Mouse (Mus musculus): ENCODE data around the gene Fbxo31.

GRCm38 (mm10) chr8:121577751-121578675, 593 bp downstream of the Fbxo31 start:
- TF ChIP-seq POLR2A (IDR thresholded peaks at IDR 0.05; ENCODE audit: low read depth, low read length) (no peak), CTCF (conservative IDR thresholded peaks at IDR 0.05; ENCODE audit: insufficient read depth, insufficient read length, low read depth, low read length) (no peak)
